Mouse (Mus musculus) kidney, postnatal 0 days (tissue): ENCODE measurements around the gene Tnk2. TPM values are rescaled to one million over a fixed set of nuclear protein-coding genes. Genes with fewer than 3 reads are reported as not detected.

Source experiments
- ATAC-seq: fragments of 200-750 bp; cut with Nextera tagmentation; replicated peaks from 2 replicates; pipeline ENCODE4 v1.8.0; 2017; ENCODE audit warnings: low read depth, moderate number of reproducible peaks, moderate TSS enrichment, moderate library complexity; ENCODE audit not compliant: low FRiP score
- DNase-seq: peaks from one replicate; pipeline ENCODE4 v3.0.0-alpha.2; 2016; ENCODE audit warnings: low spot score
- H3K27ac ChIP-seq: fragments of 300-500 bp; sonication (generic); 2 replicates; pipeline ENCODE4 v1.5.1; 2014; ENCODE audit warnings: mild to moderate bottlenecking
- H3K27me3 ChIP-seq: fragments of 300-500 bp; sonication (generic); 2 replicates; pipeline ENCODE4 v1.6.1; 2014; ENCODE audit warnings: low read length, mixed read lengths; ENCODE audit not compliant: insufficient read depth
- H3K36me3 ChIP-seq: fragments of 300-500 bp; sonication (generic); 2 replicates; pipeline ENCODE4 v1.6.1; 2014; ENCODE audit warnings: low read length, mixed read lengths; ENCODE audit not compliant: insufficient read depth
- H3K4me1 ChIP-seq: fragments of 300-500 bp; sonication (generic); replicated peaks from 2 replicates; pipeline ENCODE4 v1.6.1; 2014; ENCODE audit warnings: antibody characterized with exemption, low read length, mixed read lengths; ENCODE audit not compliant: insufficient read depth
- H3K4me2 ChIP-seq: fragments of 300-500 bp; sonication (generic); 2 replicates; pipeline ENCODE4 v1.6.1; 2014; ENCODE audit warnings: mild to moderate bottlenecking, low read length, moderate library complexity, mixed read lengths
- H3K4me3 ChIP-seq: fragments of 300-500 bp; sonication (generic); replicated peaks from 2 replicates; pipeline ENCODE4 v1.5.1; 2014; ENCODE audit warnings: low read depth, low read length
- H3K9ac ChIP-seq: fragments of 300-500 bp; sonication (generic); 2 replicates; pipeline ENCODE4 v1.6.1; 2014; ENCODE audit warnings: low read depth, low read length
- H3K9me3 ChIP-seq: fragments of 300-500 bp; sonication (generic); replicated peaks from 2 replicates; pipeline ENCODE4 v1.6.1; 2016; ENCODE audit warnings: low read length, inconsistent platforms, mixed read lengths
- CTCF ChIP-seq: IDR thresholded peaks from 2 replicates; pipeline ENCODE4 v1.5.1; 2016; ENCODE audit warnings: antibody characterized with exemption, low read depth, mild to moderate bottlenecking, moderate library complexity
- WGBS: fragments of 180-500 bp; shearing (Covaris S2); extraction: QIAGEN DNeasy Blood & Tissue Kit; methylation state at CpG from one replicate; pipeline ENCODE4 v1.1.7; 2014; 5-methylcytosine and 5-hydroxymethylcytosine counted together
- polyA plus RNA-seq: library from polyadenylated mRNA; unstranded; fragments of >200 nt; fragmentation: Nextera tagmentation; extraction: Ambion mirVana; gene quantifications from 2 replicates; pipeline ENCODE4 v1.2.1, GENCODE M21; 2015

The Tnk2 gene
- polyA plus RNA-seq, 1 experiment from 2014 or later: 8.4 TPM

GRCm38 (mm10) chr16:32660095-32660494, 16.4 kb downstream of the Tnk2 start:
- no peak for DNase-seq
- no peaks in the 10 kb centered on the region for H3K9me3 ChIP-seq
- no peaks in the 10 kb centered on the region for H3K36me3 ChIP-seq
- peaks cover 37% of the 10 kb centered on the region for H3K4me1 ChIP-seq
- 0 out of 2 replicates have a peak overlapping the region, but pooled peaks have one; percentile 34 for H3K4me2 ChIP-seq
- H3K9ac ChIP-seq: no peak overlapping the region
- H3K27ac ChIP-seq: peak overlapping the region; percentile 81
- H3K27me3 ChIP-seq: no peaks in the 10 kb centered on the region
- 46% methylated on average over 1 of the region's 1 CpGs for WGBS
- H3K4me3 ChIP-seq: no peak overlapping the region
- ATAC-seq: no peak
- TF ChIP-seq CTCF: no peak

- peak overlapping the region; percentile 34 for H3K4me2 ChIP-seq
- no peaks in the 10 kb centered on the region for H3K27me3 ChIP-seq
- peak overlapping the region; percentile 81 for H3K27ac ChIP-seq
- DNase-seq (peak; percentile 65), ATAC-seq (no peak)
- H3K9ac ChIP-seq: 0 out of 2 replicates have a peak overlapping the region, but pooled peaks have one; percentile 31
- TF ChIP-seq CTCF: no peak
- 0 out of 2 replicates have a peak overlapping the region, but pooled peaks have one; percentile 9 for H3K4me3 ChIP-seq
- 13% methylated on average over 10 of the region's 10 CpGs for WGBS
- H3K9me3 ChIP-seq: no peaks in the 10 kb centered on the region
- H3K4me1 ChIP-seq: peaks cover 37% of the 10 kb centered on the region
- no peaks in the 10 kb centered on the region for H3K36me3 ChIP-seq
These were observed 17.1 kb downstream of the Tnk2 start for GRCm38 (mm10) chr16:32660557-32661321.

GRCm38 (mm10) chr16:32661493-32661921, 17.8 kb downstream of the Tnk2 start:
- no peak for TF ChIP-seq CTCF
- 0 out of 2 replicates have a peak overlapping the region, but pooled peaks have one; percentile 31 for H3K9ac ChIP-seq
- no peaks in the 10 kb centered on the region for H3K27me3 ChIP-seq
- H3K4me1 ChIP-seq: peaks cover 37% of the 10 kb centered on the region
- peak overlapping the region; percentile 34 for H3K4me2 ChIP-seq
- no peaks in the 10 kb centered on the region for H3K9me3 ChIP-seq
- H3K4me3 ChIP-seq: 0 out of 2 replicates have a peak overlapping the region, but pooled peaks have one; percentile 9
- 45% methylated on average over 10 of the region's 10 CpGs for WGBS
- peak; percentile 42; the same call in 1 of the 2 replicates for ATAC-seq
- no peak for DNase-seq
- H3K27ac ChIP-seq: peak overlapping the region; percentile 81
- H3K36me3 ChIP-seq: no peaks in the 10 kb centered on the region

GRCm38 (mm10) chr16:32662372-32662771, 18.7 kb downstream of the Tnk2 start:
- no peak overlapping the region for H3K9ac ChIP-seq

GRCm38 (mm10) chr16:32663231-32663858, 19.7 kb downstream of the Tnk2 start:
- Histone ChIP-seq H3K27me3 (no peaks in the 10 kb centered on the region), H3K4me2 (no peak overlapping the region), H3K4me3 (no peak overlapping the region), H3K9ac (no peak overlapping the region), H3K27ac (no peak overlapping the region), H3K9me3 (no peaks in the 10 kb centered on the region), H3K36me3 (no peaks in the 10 kb centered on the region), H3K4me1 (peaks cover 32% of the 10 kb centered on the region)
- WGBS: 78% methylated on average over 9 of the region's 9 CpGs
- DNase-seq (no peak), ATAC-seq (no peak)
- TF ChIP-seq CTCF: no peak

More at GRCm38 (mm10) chr16:32662372-32662771, 18.7 kb downstream of the Tnk2 start:
- Histone ChIP-seq H3K36me3 (no peaks in the 10 kb centered on the region), H3K9me3 (no peaks in the 10 kb centered on the region), H3K4me3 (no peak overlapping the region), H3K4me1 (peaks cover 33% of the 10 kb centered on the region), H3K4me2 (peak overlapping the region; percentile 34), H3K27me3 (no peaks in the 10 kb centered on the region), H3K27ac (peak overlapping the region; percentile 81; the same call in 1 of the 2 replicates)
- 88% methylated on average over 7 of the region's 7 CpGs for WGBS
- TF ChIP-seq CTCF: no peak
- ATAC-seq (no peak), DNase-seq (no peak)

GRCm38 (mm10) chr16:32664211-32664610, 20.5 kb downstream of the Tnk2 start:
- Histone ChIP-seq H3K4me3 (no peak overlapping the region), H3K4me2 (no peak overlapping the region), H3K36me3 (no peaks in the 10 kb centered on the region), H3K27ac (no peak overlapping the region), H3K27me3 (no peaks in the 10 kb centered on the region), H3K9me3 (no peaks in the 10 kb centered on the region), H3K4me1 (peaks cover 26% of the 10 kb centered on the region), H3K9ac (no peak overlapping the region)
- DNase-seq (no peak), ATAC-seq (no peak)
- WGBS: 87% methylated on average over 2 of the region's 2 CpGs
- TF ChIP-seq CTCF: no peak
